Mouse (Mus musculus): ENCODE data around the gene Tbxa2r.

- no peak for TF ChIP-seq CTCF (IDR thresholded peaks at IDR 0.05; ENCODE audit: borderline replicate concordance, control insufficient read depth, extremely low read depth, insufficient read depth, low read length, poor library complexity)
- TF ChIP-seq POLR2A (IDR thresholded peaks at IDR 0.05; ENCODE audit: control insufficient read depth, extremely low read depth, insufficient read depth, low read length, poor library complexity) = peak; percentile 26; the same call in 1 of the 2 replicates
Observed at GRCm38 (mm10) chr10:81329194-81329975, 854 bp downstream of the Tbxa2r start.

All from thymus, adult 2 months (tissue).